Mouse (Mus musculus): ENCODE measurements around the gene Olfr63. TPM values are rescaled to one million over a fixed set of nuclear protein-coding genes. Genes with fewer than 3 reads are reported as not detected.
"Not testable (repeated sequence)": the region's sequence is repeated elsewhere in the genome, so short reads cannot be mapped to it uniquely, and the experiment has no call there.

The Olfr63 gene
- not detected for total RNA-seq (2021)

DNA sequence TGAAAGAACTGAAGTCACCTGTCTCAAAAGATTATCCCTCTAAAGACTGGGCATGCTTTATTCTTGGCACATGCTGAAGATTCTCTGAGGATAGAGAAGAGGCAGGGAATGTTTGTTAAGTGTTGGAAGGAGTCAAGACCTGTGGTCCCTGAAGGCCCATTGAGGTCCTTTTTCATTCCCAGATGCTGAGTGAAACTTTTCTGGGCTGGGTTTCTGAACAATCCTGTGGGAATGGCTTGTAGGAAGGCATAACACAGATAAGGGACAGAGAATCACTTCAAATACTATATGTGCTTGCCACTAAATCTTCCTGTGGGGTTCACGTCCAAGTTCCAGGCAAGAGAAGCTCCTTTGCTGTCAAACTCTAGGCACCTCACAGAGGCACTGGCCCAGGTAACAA is at the start of gene Olfr63:
Gene Olfr63 (plus strand): TSS at position 301 of the 400 bp plus-strand sequence.
- intact Hi-C loops (cut with DNase I), result no loop called here
- no peak for DNase-seq

DNA sequence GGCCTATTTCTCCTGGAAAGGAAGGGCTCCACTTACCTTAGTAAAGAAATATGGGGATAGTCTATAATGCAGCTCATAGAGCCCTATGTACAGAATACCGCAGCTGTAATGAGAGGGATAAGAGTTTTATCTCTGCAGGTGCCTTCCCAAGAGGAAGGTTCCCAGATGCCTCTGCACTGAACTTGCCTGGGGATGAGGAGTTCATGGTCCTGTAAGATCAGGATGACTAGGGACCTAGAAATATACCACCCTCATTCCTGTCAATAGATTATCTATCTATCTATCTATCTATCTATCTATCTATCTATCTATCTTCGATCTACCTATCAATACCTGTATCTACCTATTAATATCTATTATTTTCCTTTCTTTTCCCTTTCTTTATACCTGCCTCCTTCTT is 42.9 kb upstream of the Olfr63 start, which contains the start of gene Olfr1564:
Gene Olfr1564 (minus strand): TSS at position 101 of the 400 bp plus-strand sequence.
- no peak for DNase-seq
- intact Hi-C loops (cut with DNase I), result no loop called here

DNA sequence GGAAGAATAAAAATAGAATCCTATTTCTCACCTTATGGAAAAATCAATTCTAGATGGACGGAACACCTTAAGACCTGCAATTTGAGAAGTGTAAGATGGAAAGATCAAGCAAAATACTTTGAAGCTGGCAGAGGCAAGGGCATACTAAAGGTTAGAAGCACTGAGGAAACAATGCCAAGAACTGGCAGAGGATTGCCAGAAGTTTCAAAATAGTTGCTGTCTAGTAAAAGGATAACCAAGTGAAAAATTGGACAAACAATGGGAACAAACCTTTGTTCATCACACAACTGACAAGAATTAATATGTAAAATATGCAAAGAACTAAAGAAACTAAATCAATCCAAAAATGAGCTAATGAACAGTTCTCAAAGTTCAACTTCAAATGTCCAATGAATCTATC is 27.8 kb upstream of the Olfr63 start:
- intact Hi-C loops (cut with DNase I), result loop anchor here (10.0 kb wide), 1 partner anchor 68 kb away; no protein-coding TSS in a partner anchor
- DNase-seq, result not testable (repeated sequence)

DNA sequence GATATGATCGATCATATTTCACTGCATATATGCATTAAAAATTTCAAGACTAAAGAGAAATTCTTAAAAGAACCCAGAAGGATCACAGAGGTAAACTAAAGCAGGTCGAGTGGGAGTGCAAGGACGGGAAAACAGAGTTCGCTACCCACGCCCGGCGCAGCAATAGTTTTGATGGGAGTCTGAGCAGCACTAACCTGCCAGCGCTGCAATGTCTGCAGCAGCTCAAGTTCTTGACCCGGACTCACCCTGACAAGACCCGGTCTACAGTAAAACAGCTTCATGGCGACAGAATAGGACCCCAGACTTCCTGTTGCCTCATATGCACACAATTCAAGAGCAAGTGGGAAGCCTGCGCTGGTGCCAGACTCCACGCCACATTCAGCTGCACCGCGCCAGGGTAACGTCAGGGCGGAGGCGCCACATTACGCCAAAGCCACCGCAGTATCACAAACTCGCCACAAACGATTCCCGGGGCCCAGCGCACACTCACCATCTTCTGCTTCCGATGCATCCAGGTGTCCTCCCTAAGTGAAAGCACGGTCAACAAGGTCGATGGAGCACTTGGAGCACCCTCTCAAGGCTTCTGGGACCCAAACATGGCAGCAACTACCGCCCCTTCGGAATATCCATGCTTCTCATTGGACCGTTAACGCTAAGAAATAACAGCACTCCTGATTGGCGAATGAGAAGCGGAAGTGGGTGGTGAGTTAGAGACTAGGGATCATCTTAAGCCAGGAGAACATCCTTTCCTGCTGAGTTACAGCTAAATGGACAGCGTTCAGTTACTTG is 9.8 kb upstream of the Olfr63 start, which contains the start of gene Zfp955a:
Gene Zfp955a (minus strand): TSS at position 616 of the 789 bp plus-strand sequence.
- DNase-seq; intact Hi-C loops (cut with DNase I): not testable (repeated sequence)

DNA sequence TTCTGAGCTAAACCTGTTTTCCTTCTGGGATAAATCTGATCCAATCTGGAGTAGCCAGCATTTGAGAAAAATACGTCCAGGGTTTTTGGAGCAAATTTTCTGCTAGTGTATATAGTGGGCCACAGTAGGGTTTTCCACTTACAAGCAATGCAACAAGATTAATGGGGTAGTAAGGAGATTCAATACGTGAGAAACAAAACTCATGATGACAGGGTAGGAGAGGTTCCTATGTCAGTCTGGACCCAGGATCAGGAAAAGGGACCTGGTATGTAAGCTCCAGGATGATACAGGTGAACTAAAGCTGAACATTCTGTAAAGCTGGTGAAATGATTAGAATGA is 9.2 kb upstream of the Olfr63 start:
- DNase-seq; intact Hi-C loops (cut with DNase I): not testable (repeated sequence)

DNA sequence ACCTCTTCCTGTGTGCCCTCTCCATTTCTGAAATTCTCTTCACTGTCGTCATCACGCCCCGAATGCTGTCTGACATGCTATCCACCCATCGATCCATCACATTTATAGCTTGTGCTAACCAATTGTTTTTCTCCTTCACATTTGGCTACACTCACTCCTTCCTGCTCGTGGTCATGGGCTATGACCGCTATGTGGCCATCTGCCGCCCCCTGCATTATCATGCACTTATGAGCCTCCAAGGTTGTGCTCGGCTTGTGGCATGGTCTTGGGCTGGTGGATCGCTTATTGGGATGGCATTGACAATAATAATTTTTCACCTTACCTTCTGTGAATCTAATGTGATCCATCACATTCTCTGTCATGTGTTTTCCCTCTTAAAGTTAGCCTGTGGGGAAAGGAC is 4.4 kb downstream of the Olfr63 start:
- DNase-seq, result no peak
- intact Hi-C loops (cut with DNase I), result no loop called here

DNA sequence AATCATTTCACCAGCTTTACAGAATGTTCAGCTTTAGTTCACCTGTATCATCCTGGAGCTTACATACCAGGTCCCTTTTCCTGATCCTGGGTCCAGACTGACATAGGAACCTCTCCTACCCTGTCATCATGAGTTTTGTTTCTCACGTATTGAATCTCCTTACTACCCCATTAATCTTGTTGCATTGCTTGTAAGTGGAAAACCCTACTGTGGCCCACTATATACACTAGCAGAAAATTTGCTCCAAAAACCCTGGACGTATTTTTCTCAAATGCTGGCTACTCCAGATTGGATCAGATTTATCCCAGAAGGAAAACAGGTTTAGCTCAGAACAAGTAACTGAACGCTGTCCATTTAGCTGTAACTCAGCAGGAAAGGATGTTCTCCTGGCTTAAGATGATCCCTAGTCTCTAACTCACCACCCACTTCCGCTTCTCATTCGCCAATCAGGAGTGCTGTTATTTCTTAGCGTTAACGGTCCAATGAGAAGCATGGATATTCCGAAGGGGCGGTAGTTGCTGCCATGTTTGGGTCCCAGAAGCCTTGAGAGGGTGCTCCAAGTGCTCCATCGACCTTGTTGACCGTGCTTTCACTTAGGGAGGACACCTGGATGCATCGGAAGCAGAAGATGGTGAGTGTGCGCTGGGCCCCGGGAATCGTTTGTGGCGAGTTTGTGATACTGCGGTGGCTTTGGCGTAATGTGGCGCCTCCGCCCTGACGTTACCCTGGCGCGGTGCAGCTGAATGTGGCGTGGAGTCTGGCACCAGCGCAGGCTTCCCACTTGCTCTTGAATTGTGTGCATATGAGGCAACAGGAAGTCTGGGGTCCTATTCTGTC is 24.8 kb downstream of the Olfr63 start, which contains the start of gene Zfp955b:
Gene Zfp955b (plus strand): TSS at position 506 of the 837 bp plus-strand sequence.
- DNase-seq; intact Hi-C loops (cut with DNase I): not testable (repeated sequence)

DNA sequence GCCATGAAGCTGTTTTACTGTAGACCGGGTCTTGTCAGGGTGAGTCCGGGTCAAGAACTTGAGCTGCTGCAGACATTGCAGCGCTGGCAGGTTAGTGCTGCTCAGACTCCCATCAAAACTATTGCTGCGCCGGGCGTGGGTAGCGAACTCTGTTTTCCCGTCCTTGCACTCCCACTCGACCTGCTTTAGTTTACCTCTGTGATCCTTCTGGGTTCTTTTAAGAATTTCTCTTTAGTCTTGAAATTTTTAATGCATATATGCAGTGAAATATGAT is 25.3 kb downstream of the Olfr63 start:
- DNase-seq; intact Hi-C loops (cut with DNase I): not testable (repeated sequence)

Other genes with a start within 250 kb of the Olfr63 start
- 1 to 10 TPM; 4.1 to 5.3 TPM for gene Zfp763, start 231.3 kb upstream of the Olfr63 start, total RNA-seq (2021)
- not detected for gene 4921501E09Rik, start 196.6 kb upstream of the Olfr63 start, total RNA-seq (2021)
- gene Zfp563, start 175.4 kb upstream of the Olfr63 start, total RNA-seq (2021), result 1 to 10 TPM; 5.9 to 7.9 TPM
- gene Morc2b, start 125.0 kb upstream of the Olfr63 start, total RNA-seq (2021), result under 1 TPM in 1 of 2 experiments, not detected in 1; 0.14 TPM
- gene Olfr55, start 96.2 kb upstream of the Olfr63 start, total RNA-seq (2021), result not detected
- not detected for gene Olfr239, start 73.4 kb upstream of the Olfr63 start, total RNA-seq (2021)
- under 1 TPM; 0.05 to 0.11 TPM for gene Olfr1564, start 43.0 kb upstream of the Olfr63 start, total RNA-seq (2021)
- 1 to 10 TPM; 8.8 to 9.6 TPM for gene Zfp955a, start 9.5 kb upstream of the Olfr63 start, total RNA-seq (2021)
- gene Zfp955b, start 24.9 kb downstream of the Olfr63 start, total RNA-seq (2021), result 10 to 100 TPM; 11.8 to 13.3 TPM
- 1 to 10 TPM; 6.2 to 6.4 TPM for gene Zfp81, start 94.2 kb downstream of the Olfr63 start, total RNA-seq (2021)
- gene Zfp101, start 130.0 kb downstream of the Olfr63 start, total RNA-seq (2021), result 1 to 10 TPM; 4.2 to 5.0 TPM
- gene Actl9, start 168.2 kb downstream of the Olfr63 start, total RNA-seq (2021), result not detected